In the genomic region with DNA sequence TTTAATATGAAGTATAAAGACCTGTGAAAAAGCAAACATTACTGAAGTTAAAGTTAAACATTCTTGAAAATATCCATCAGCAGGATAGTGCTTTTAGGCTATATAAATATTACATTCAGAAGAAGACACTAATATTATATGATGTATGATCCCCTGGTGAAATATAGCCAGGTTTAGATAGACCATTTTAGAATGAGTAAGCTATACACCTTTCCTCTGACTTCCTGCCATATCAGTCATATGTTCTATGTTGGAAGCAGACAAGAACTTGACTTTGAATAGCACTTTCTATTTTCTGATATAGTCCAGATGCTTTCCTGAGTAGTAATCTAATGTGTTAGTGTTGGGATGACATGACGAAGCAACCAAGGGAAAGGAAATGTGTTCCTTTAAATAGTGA, we compare ENCODE assay signal across 12 mouse cellular contexts.
"Had no signal": no experiment of that assay in that cellular context is flagged by ENCODE, and none has a peak within 500 bp of the region (broad histone marks: within the 10 kb centered on the region; RNA-seq: fewer than 3 reads in every experiment).

No protein-coding gene starts in this region.

- H3K27me3 ChIP-seq: liver, embryonic 13.5 days had no signal

- H3K9ac ChIP-seq: liver, embryonic 13.5 days had no signal

- H3K4me1 ChIP-seq: liver, embryonic 13.5 days had no signal

- H3K9me3 ChIP-seq: liver, embryonic 13.5 days had no signal

- H3K36me3 ChIP-seq: liver, embryonic 13.5 days had no signal

- H3K4me3 ChIP-seq: liver, embryonic 13.5 days had no signal

- DNase-seq: kidney, adult 18-20 months; kidney, adult 9 months; kidney, postnatal 14 days; kidney, postnatal 4 days; liver, embryonic 13.5 days; lung, adult 2 months; lung, postnatal 14 days; lung, postnatal 4 days; midbrain, embryonic 14.5 days; right cerebral cortex, postnatal 4 days; thymus, postnatal 25 days had no signal

- H3K27ac ChIP-seq: liver, embryonic 13.5 days had no signal

- H3K4me2 ChIP-seq: liver, embryonic 13.5 days; midbrain, embryonic 11.5 days had no signal
